Mouse (Mus musculus): ENCODE data around the gene Rpl36a.
A peak's percentile ranks its signal among the peaks of the same experiment; 100 is the strongest.
"Not testable (repeated sequence)": the region's sequence is repeated elsewhere in the genome, so short reads cannot be mapped to it uniquely, and the experiment has no call there.

The Rpl36a gene

GRCm38 (mm10) chrX:134585103-134586002 lies at the start of gene Rpl36a:
Gene Rpl36a, plus strand, starts transcription at chrX:134585654.
- DNase-seq: peak; percentile 90

- not testable (repeated sequence) for DNase-seq
Measured at GRCm38 (mm10) chrX:134539795-134540194, 45.7 kb upstream of the Rpl36a start.

- DNase-seq: no peak
Measured at GRCm38 (mm10) chrX:134540414-134541135, 44.9 kb upstream of the Rpl36a start.

- peak; percentile 32 for DNase-seq
Measured at GRCm38 (mm10) chrX:134541145-134541954, 44.1 kb upstream of the Rpl36a start, which contains the start of gene Timm8a1. Gene Timm8a1, minus strand, starts transcription at chrX:134541865.

- DNase-seq: no peak
Measured at GRCm38 (mm10) chrX:134541955-134542308, 43.5 kb upstream of the Rpl36a start.

- no peak for DNase-seq
Measured at GRCm38 (mm10) chrX:134547330-134547729, 38.1 kb upstream of the Rpl36a start.

- DNase-seq: peak; percentile 66
Measured at GRCm38 (mm10) chrX:134550903-134551302, 34.6 kb upstream of the Rpl36a start.

GRCm38 (mm10) chrX:134553326-134553725 lies 32.1 kb upstream of the Rpl36a start:
- DNase-seq: no peak

- no peak for DNase-seq
Measured at GRCm38 (mm10) chrX:134554425-134554824, 31.0 kb upstream of the Rpl36a start.

GRCm38 (mm10) chrX:134564326-134564725 lies 21.1 kb upstream of the Rpl36a start:
- no peak for DNase-seq

- DNase-seq: no peak
Measured at GRCm38 (mm10) chrX:134566536-134567222, 18.8 kb upstream of the Rpl36a start.

GRCm38 (mm10) chrX:134577896-134578295 lies 7.6 kb upstream of the Rpl36a start:
- no peak for DNase-seq

GRCm38 (mm10) chrX:134580528-134581305 lies 4.7 kb upstream of the Rpl36a start:
- no peak for DNase-seq

- DNase-seq: no peak
Measured at GRCm38 (mm10) chrX:134582270-134582669, 3.2 kb upstream of the Rpl36a start.

GRCm38 (mm10) chrX:134582888-134583669 lies 2.4 kb upstream of the Rpl36a start, which contains the start of gene Btk:
Gene Btk, minus strand, starts transcription at chrX:134583570.
- no peak for DNase-seq

- DNase-seq: no peak
Measured at GRCm38 (mm10) chrX:134586447-134586846, 993 bp downstream of the Rpl36a start.

GRCm38 (mm10) chrX:134588261-134588660 lies 2.8 kb downstream of the Rpl36a start:
- no peak for DNase-seq

GRCm38 (mm10) chrX:134588997-134589396 lies 3.5 kb downstream of the Rpl36a start:
- DNase-seq: no peak

- DNase-seq: no peak
Measured at GRCm38 (mm10) chrX:134589836-134590235, 4.4 kb downstream of the Rpl36a start.

GRCm38 (mm10) chrX:134599922-134600565 lies 14.6 kb downstream of the Rpl36a start:
- DNase-seq: no peak
